Mouse (Mus musculus): ENCODE measurements around the gene Psd4. TPM values are rescaled to one million over a fixed set of nuclear protein-coding genes. Genes with fewer than 3 reads are reported as not detected.

The Psd4 gene
- total and polyA plus RNA-seq, 2 experiments from 2014 or later: 0.68 to 0.99 TPM

GRCm38 (mm10) chr2:24454429-24455011 lies 87.1 kb downstream of the Psd4 start:
- no peak for ATAC-seq (ENCODE audit: insufficient read depth, low read depth)

DNA sequence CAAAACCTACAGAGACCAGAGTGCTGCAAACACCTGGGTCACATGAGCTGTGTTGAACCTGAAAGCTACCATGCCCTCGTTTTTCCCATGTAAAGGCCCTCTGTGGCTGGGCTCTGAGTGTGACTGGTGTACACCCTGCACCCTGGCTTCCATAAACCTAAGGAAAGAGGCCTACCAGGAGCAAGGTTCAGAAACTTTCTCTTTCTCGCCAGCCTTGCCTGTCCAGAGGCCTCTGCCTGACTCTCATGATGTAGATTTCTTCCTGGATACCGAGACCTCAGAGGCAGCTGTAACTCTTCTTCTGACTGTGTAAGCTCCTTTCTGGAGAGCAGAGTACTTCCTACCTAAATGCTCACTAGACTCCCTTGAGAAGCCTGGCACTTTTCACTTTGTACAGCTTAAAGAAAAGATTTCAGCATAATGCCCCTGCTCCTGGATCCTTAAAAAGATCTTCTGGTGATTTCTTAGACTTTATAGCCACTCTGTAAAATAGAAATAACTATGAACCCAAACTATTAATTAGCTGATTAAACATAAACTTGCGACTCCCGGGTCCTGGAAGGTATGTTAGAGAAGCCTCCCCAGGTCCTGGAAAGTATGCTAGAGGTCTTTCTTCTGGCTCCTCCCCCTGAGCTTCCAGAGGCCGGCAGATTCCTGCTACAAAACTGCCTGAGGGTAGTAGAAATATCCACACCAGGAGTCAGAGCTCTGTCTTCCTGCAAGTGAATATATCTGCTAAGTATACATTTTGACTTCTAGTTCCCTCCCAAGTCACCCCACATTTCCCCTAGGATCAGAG lies 87.9 kb downstream of the Psd4 start:
- Histone ChIP-seq H3K4me2 (ENCODE audit: low read depth, low read length) (no peak overlapping the region), H3K27ac (ENCODE audit: low read depth) (no peak overlapping the region), H3K4me1 (ENCODE audit: control insufficient read depth, insufficient read depth) (no peaks in the 10 kb centered on the region), H3K9me3 (replicated peaks; ENCODE audit: control insufficient read depth, low read length) (no peaks in the 10 kb centered on the region), H3K9ac (replicated peaks; ENCODE audit: low read depth, low read length) (no peak overlapping the region), H3K4me3 (ENCODE audit: low read depth, low read length) (no peak overlapping the region), H3K27me3 (ENCODE audit: control insufficient read depth, insufficient read depth, low read length) (no peaks in the 10 kb centered on the region), H3K36me3 (replicated peaks; ENCODE audit: control insufficient read depth, insufficient read depth, low read length) (no peaks in the 10 kb centered on the region)
- no peak for ATAC-seq (ENCODE audit: insufficient read depth, low read depth)
- WGBS: 49% methylated on average over 6 of the region's 6 CpGs
- TF ChIP-seq CTCF (IDR thresholded peaks at IDR 0.05; ENCODE audit: low read depth) (no peak), EP300 (IDR thresholded peaks at IDR 0.05; ENCODE audit: low read depth) (no peak)
- no peak for DNase-seq (ENCODE audit: low spot score)

More at GRCm38 (mm10) chr2:24454429-24455011, 87.1 kb downstream of the Psd4 start:
- Histone ChIP-seq H3K9ac (replicated peaks; ENCODE audit: low read depth, low read length) (no peak overlapping the region), H3K4me1 (ENCODE audit: control insufficient read depth, insufficient read depth) (no peaks in the 10 kb centered on the region), H3K4me2 (ENCODE audit: low read depth, low read length) (no peak overlapping the region), H3K27me3 (ENCODE audit: control insufficient read depth, insufficient read depth, low read length) (no peaks in the 10 kb centered on the region), H3K27ac (ENCODE audit: low read depth) (no peak overlapping the region), H3K36me3 (replicated peaks; ENCODE audit: control insufficient read depth, insufficient read depth, low read length) (no peaks in the 10 kb centered on the region), H3K4me3 (ENCODE audit: low read depth, low read length) (no peak overlapping the region), H3K9me3 (replicated peaks; ENCODE audit: control insufficient read depth, low read length) (no peaks in the 10 kb centered on the region)
- no peak for DNase-seq (ENCODE audit: low spot score)
- WGBS: 67% methylated on average over 1 of the region's 1 CpGs
- no peak for TF ChIP-seq EP300 (IDR thresholded peaks at IDR 0.05; ENCODE audit: low read depth)
- TF ChIP-seq CTCF (IDR thresholded peaks at IDR 0.05; ENCODE audit: low read depth): no peak

- Histone ChIP-seq H3K4me2 (ENCODE audit: low read depth, low read length) (no peak overlapping the region), H3K27ac (ENCODE audit: low read depth) (no peak overlapping the region), H3K4me3 (ENCODE audit: low read depth, low read length) (no peak overlapping the region), H3K36me3 (replicated peaks; ENCODE audit: control insufficient read depth, insufficient read depth, low read length) (no peaks in the 10 kb centered on the region), H3K9me3 (replicated peaks; ENCODE audit: control insufficient read depth, low read length) (no peaks in the 10 kb centered on the region), H3K9ac (replicated peaks; ENCODE audit: low read depth, low read length) (no peak overlapping the region), H3K27me3 (ENCODE audit: control insufficient read depth, insufficient read depth, low read length) (no peaks in the 10 kb centered on the region), H3K4me1 (ENCODE audit: control insufficient read depth, insufficient read depth) (no peaks in the 10 kb centered on the region)
- no peak for ATAC-seq (ENCODE audit: insufficient read depth, low read depth)
- no peak for TF ChIP-seq EP300 (IDR thresholded peaks at IDR 0.05; ENCODE audit: low read depth)
- TF ChIP-seq CTCF (IDR thresholded peaks at IDR 0.05; ENCODE audit: low read depth): no peak
- 76% methylated on average over 4 of the region's 4 CpGs for WGBS
- no peak for DNase-seq (ENCODE audit: low spot score)
Measured at GRCm38 (mm10) chr2:24456841-24457240, 89.5 kb downstream of the Psd4 start.

GRCm38 (mm10) chr2:24460112-24460807 lies 92.9 kb downstream of the Psd4 start:
- Histone ChIP-seq H3K4me3 (ENCODE audit: low read depth, low read length) (no peak overlapping the region), H3K27me3 (ENCODE audit: control insufficient read depth, insufficient read depth, low read length) (0 out of 2 replicates have a peak, but pooled peaks cover under 1% of the 10 kb centered on the region), H3K27ac (ENCODE audit: low read depth) (no peak overlapping the region), H3K9me3 (replicated peaks; ENCODE audit: control insufficient read depth, low read length) (no peaks in the 10 kb centered on the region), H3K36me3 (replicated peaks; ENCODE audit: control insufficient read depth, insufficient read depth, low read length) (no peaks in the 10 kb centered on the region), H3K4me1 (ENCODE audit: control insufficient read depth, insufficient read depth) (no peaks in the 10 kb centered on the region), H3K4me2 (ENCODE audit: low read depth, low read length) (no peak overlapping the region), H3K9ac (replicated peaks; ENCODE audit: low read depth, low read length) (no peak overlapping the region)
- DNase-seq (ENCODE audit: low spot score): no peak
- no peak for ATAC-seq (ENCODE audit: insufficient read depth, low read depth)
- WGBS: 31% methylated on average over 9 of the region's 9 CpGs
- TF ChIP-seq EP300 (IDR thresholded peaks at IDR 0.05; ENCODE audit: low read depth) (no peak), CTCF (IDR thresholded peaks at IDR 0.05; ENCODE audit: low read depth) (no peak)

DNA sequence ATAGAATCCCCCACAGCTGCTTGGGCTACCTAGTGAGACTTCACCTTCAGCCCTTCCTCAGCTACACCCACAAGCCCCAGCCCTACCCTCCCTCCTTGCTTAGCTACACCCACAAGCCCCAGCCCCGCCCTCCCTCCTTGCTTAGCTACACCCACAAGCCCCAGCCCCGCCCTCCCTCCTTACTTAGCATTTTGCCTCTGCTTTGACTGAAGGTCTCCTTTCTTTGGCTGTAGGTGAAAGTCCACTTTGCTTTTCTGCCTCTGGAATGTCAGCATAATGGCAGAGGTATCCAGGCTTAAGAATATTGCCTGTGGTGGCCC lies 93.4 kb downstream of the Psd4 start:
- TF ChIP-seq CTCF (IDR thresholded peaks at IDR 0.05; ENCODE audit: low read depth): no peak
- no peak for TF ChIP-seq EP300 (IDR thresholded peaks at IDR 0.05; ENCODE audit: low read depth)
- no peak overlapping the region for H3K9ac ChIP-seq (replicated peaks; ENCODE audit: low read depth, low read length)
- no peaks in the 10 kb centered on the region for H3K9me3 ChIP-seq (replicated peaks; ENCODE audit: control insufficient read depth, low read length)
- no peak overlapping the region for H3K4me2 ChIP-seq (ENCODE audit: low read depth, low read length)
- 0 out of 2 replicates have a peak, but pooled peaks cover 4% of the 10 kb centered on the region for H3K27me3 ChIP-seq (ENCODE audit: control insufficient read depth, insufficient read depth, low read length)
- no peak overlapping the region for H3K4me3 ChIP-seq (ENCODE audit: low read depth, low read length)
- H3K4me1 ChIP-seq (ENCODE audit: control insufficient read depth, insufficient read depth): no peaks in the 10 kb centered on the region
- WGBS: 48% methylated on average over 2 of the region's 2 CpGs
- ATAC-seq (ENCODE audit: insufficient read depth, low read depth) (no peak), DNase-seq (ENCODE audit: low spot score) (no peak)
- no peaks in the 10 kb centered on the region for H3K36me3 ChIP-seq (replicated peaks; ENCODE audit: control insufficient read depth, insufficient read depth, low read length)
- no peak overlapping the region for H3K27ac ChIP-seq (ENCODE audit: low read depth)

Other genes with a start within 250 kb of the Psd4 start
- not detected in 2 replicates for gene Il1f8, start 214.4 kb upstream of the Psd4 start, total RNA-seq (2014; rRNA removed; ENCODE audit: low replicate concordance)
- not detected in 2 replicates for gene Il1f8, start 214.4 kb upstream of the Psd4 start, polyA plus RNA-seq (2015; fragmentation: Nextera tagmentation; extraction: Ambion mirVana)
- not detected in 2 replicates for gene Il1f9, start 181.1 kb upstream of the Psd4 start, total RNA-seq (2014; rRNA removed; ENCODE audit: low replicate concordance)
- 0.10 TPM in 1 of 2 replicates, not detected in the other for gene Il1f9, start 181.1 kb upstream of the Psd4 start, polyA plus RNA-seq (2015; fragmentation: Nextera tagmentation; extraction: Ambion mirVana)
- not detected in 2 replicates for gene Il1f6, start 152.2 kb upstream of the Psd4 start, total RNA-seq (2014; rRNA removed; ENCODE audit: low replicate concordance)
- gene Il1f6, start 152.2 kb upstream of the Psd4 start, polyA plus RNA-seq (2015; fragmentation: Nextera tagmentation; extraction: Ambion mirVana): not detected in 2 replicates
- not detected in 2 replicates for gene Il1f5, start 90.6 kb upstream of the Psd4 start, total RNA-seq (2014; rRNA removed; ENCODE audit: low replicate concordance)
- gene Il1f5, start 90.6 kb upstream of the Psd4 start, polyA plus RNA-seq (2015; fragmentation: Nextera tagmentation; extraction: Ambion mirVana): not detected in 2 replicates
- not detected in 2 replicates for gene Il1f10, start 76.4 kb upstream of the Psd4 start, total RNA-seq (2014; rRNA removed; ENCODE audit: low replicate concordance)
- not detected in 2 replicates for gene Il1f10, start 76.4 kb upstream of the Psd4 start, polyA plus RNA-seq (2015; fragmentation: Nextera tagmentation; extraction: Ambion mirVana)
- gene Il1rn, start 30.7 kb upstream of the Psd4 start, total RNA-seq (2014; rRNA removed; ENCODE audit: low replicate concordance): 0.08 and 0.46 TPM in 2 replicates
- gene Il1rn, start 30.7 kb upstream of the Psd4 start, polyA plus RNA-seq (2015; fragmentation: Nextera tagmentation; extraction: Ambion mirVana): 0.19 and 0.51 TPM in 2 replicates
- gene Pax8, start 108.0 kb downstream of the Psd4 start, total RNA-seq (2014; rRNA removed; ENCODE audit: low replicate concordance): not detected in 2 replicates
- not detected in 2 replicates for gene Pax8, start 108.0 kb downstream of the Psd4 start, polyA plus RNA-seq (2015; fragmentation: Nextera tagmentation; extraction: Ambion mirVana)